In genomic region chr4:46064961-46065360, GRCm38 (mm10) we compare ENCODE assay signal across 14 mouse cellular contexts. TPM values are rescaled to one million over a fixed set of nuclear protein-coding genes. Genes with fewer than 3 reads are reported as not detected.
DNase-seq lines count a peak whose midpoint lies in the region; ATAC-seq and TF ChIP-seq lines count a peak whose summit lies in the region.
"Had no signal": no experiment of that assay in that cellular context is flagged by ENCODE, and none has a peak within 500 bp of the region (broad histone marks: within the 10 kb centered on the region; RNA-seq: fewer than 3 reads in every experiment).

No protein-coding gene starts in this region.

- H3K4me2 ChIP-seq in embryonic facial prominence, embryonic 14.5 days (ENCODE audit: low read depth, low read length) = no peak overlapping the region
- peak overlapping the region; percentile 16; the same call in 1 of the 2 replicates for H3K4me2 ChIP-seq in heart, embryonic 13.5 days
- no peak overlapping the region for H3K4me2 ChIP-seq in lung, embryonic 15.5 days
- H3K4me2 ChIP-seq: forebrain, embryonic 13.5 days; liver, embryonic 11.5 days had no signal

- DNase-seq in gastrocnemius, adult 2 months = peak; percentile 78
- no peak for DNase-seq in gastrocnemius, postnatal 10 days
- no peak for DNase-seq in embryonic facial prominence, embryonic 14.5 days (ENCODE audit: low spot score)
- DNase-seq in frontal cortex, postnatal 14 days (ENCODE audit: low spot score in 2 of 2) = no peak
- DNase-seq in left cerebral cortex, postnatal 4 days = no peak
- DNase-seq: cerebellum, adult 9-10 months had no signal

- peak overlapping the region; percentile 91 for H3K27ac ChIP-seq in gastrocnemius, adult 2 months
- H3K27ac ChIP-seq in embryonic facial prominence, embryonic 14.5 days (replicated peaks; ENCODE audit: low read depth, low read length) = no peak overlapping the region
- peak overlapping the region; percentile 88 for H3K27ac ChIP-seq in heart, embryonic 13.5 days (replicated peaks)
- H3K27ac ChIP-seq in lung, embryonic 15.5 days = peak overlapping the region; percentile 80
- H3K27ac ChIP-seq: forebrain, embryonic 13.5 days had no signal

- peaks cover 10% of the 10 kb centered on the region for H3K4me1 ChIP-seq in embryonic facial prominence, embryonic 14.5 days (ENCODE audit: control insufficient read depth, insufficient read depth, low read length)
- peaks cover 79% of the 10 kb centered on the region for H3K4me1 ChIP-seq in heart, embryonic 13.5 days
- peaks cover 12% of the 10 kb centered on the region for H3K4me1 ChIP-seq in lung, embryonic 15.5 days

- H3K9ac ChIP-seq in embryonic facial prominence, embryonic 14.5 days (ENCODE audit: low read depth, low read length) = no peak overlapping the region
- H3K9ac ChIP-seq in heart, embryonic 13.5 days = peak overlapping the region; percentile 60; the same call in 1 of the 2 replicates
- H3K9ac ChIP-seq in lung, embryonic 15.5 days = no peak overlapping the region
- H3K9ac ChIP-seq: forebrain, embryonic 13.5 days had no signal

- TF ChIP-seq CTCF in gastrocnemius, adult 2 months (IDR thresholded peaks at IDR 0.05) = no peak

- no peaks in the 10 kb centered on the region for H3K9me3 ChIP-seq in embryonic facial prominence, embryonic 14.5 days (ENCODE audit: control insufficient read depth, low read length)
- no peaks in the 10 kb centered on the region for H3K9me3 ChIP-seq in heart, embryonic 13.5 days
- no peaks in the 10 kb centered on the region for H3K9me3 ChIP-seq in lung, embryonic 15.5 days
- H3K9me3 ChIP-seq: forebrain, embryonic 13.5 days; G1E; megakaryocyte, embryonic 14.5 days had no signal

- peak overlapping the region; percentile 29 for H3K4me3 ChIP-seq in gastrocnemius, adult 2 months
- no peak overlapping the region for H3K4me3 ChIP-seq in embryonic facial prominence, embryonic 14.5 days (ENCODE audit: low read depth, low read length)
- no peak overlapping the region for H3K4me3 ChIP-seq in heart, embryonic 13.5 days
- H3K4me3 ChIP-seq in lung, embryonic 15.5 days = no peak overlapping the region
- H3K4me3 ChIP-seq: forebrain, embryonic 13.5 days; megakaryocyte, embryonic 14.5 days had no signal

- H3K27me3 ChIP-seq in embryonic facial prominence, embryonic 14.5 days (replicated peaks; ENCODE audit: control insufficient read depth, insufficient read depth, low read length) = no peaks in the 10 kb centered on the region
- H3K27me3 ChIP-seq in heart, embryonic 13.5 days (replicated peaks) = peaks cover 4% of the 10 kb centered on the region; the same call in 1 of the 2 replicates
- H3K27me3 ChIP-seq in lung, embryonic 15.5 days = no peaks in the 10 kb centered on the region
- H3K27me3 ChIP-seq: forebrain, embryonic 13.5 days had no signal

- 67% methylated on average over 3 of the region's 3 CpGs for WGBS in embryonic facial prominence, embryonic 14.5 days
- 55% methylated on average over 3 of the region's 3 CpGs for WGBS in heart, embryonic 13.5 days
- WGBS in lung, embryonic 15.5 days = 66% methylated on average over 3 of the region's 3 CpGs

- intact Hi-C loops in gastrocnemius, adult 2 months (cut with DNase I) = loop anchor here (2.0 kb wide), 2 partner anchors 20 to 24 kb away; no protein-coding TSS in a partner anchor
- intact Hi-C loops in left cerebral cortex, postnatal 4 days (cut with DNase I) = no loop called here

- no peaks in the 10 kb centered on the region for H3K36me3 ChIP-seq in embryonic facial prominence, embryonic 14.5 days (ENCODE audit: control insufficient read depth, insufficient read depth, low read length)
- peaks cover 62% of the 10 kb centered on the region for H3K36me3 ChIP-seq in heart, embryonic 13.5 days
- H3K36me3 ChIP-seq in lung, embryonic 15.5 days = no peaks in the 10 kb centered on the region
- H3K36me3 ChIP-seq: G1E had no signal

- peak; percentile 64 for ATAC-seq in embryonic facial prominence, embryonic 14.5 days (ENCODE audit: low read depth)
- 0 out of 2 replicates have a peak, but pooled peaks have one; percentile 11 for ATAC-seq in heart, embryonic 13.5 days (ENCODE audit: extremely low read depth, insufficient number of reproducible peaks, low FRiP score, low TSS enrichment)
- peak; percentile 65; the same call in 1 of the 2 replicates for ATAC-seq in lung, embryonic 15.5 days (ENCODE audit: borderline replicate concordance, extremely low read depth, low FRiP score, low TSS enrichment)
- no peak for ATAC-seq in erythroblast, adult 5-6 weeks (replicated peaks; ENCODE audit: low FRiP score, poor library complexity, severe bottlenecking)
- ATAC-seq: forebrain, embryonic 13.5 days had no signal

RNA-seq across cellular contexts. Expression of gene Tmod1, which starts 26.2 kb away (rescaled TPM):
- total RNA-seq in gastrocnemius, adult 2 months (2021) = 100 to 1,000 TPM; 173 to 208 TPM
- total RNA-seq in gastrocnemius, postnatal 10 days (2021) = 100 to 1,000 TPM; 251 to 256 TPM
- polyA plus RNA-seq in embryonic facial prominence, embryonic 14.5 days (2014; fragmentation: Nextera tagmentation; extraction: Ambion mirVana) = 26.3 and 38.8 TPM in 2 replicates
- 171 and 182 TPM in 2 replicates for polyA plus RNA-seq in heart, embryonic 13.5 days (2015; fragmentation: Nextera tagmentation; extraction: Ambion mirVana)
- 7.2 and 10.0 TPM in 2 replicates for polyA plus RNA-seq in lung, embryonic 15.5 days (2015; fragmentation: Nextera tagmentation; extraction: Ambion mirVana)
- total RNA-seq in left cerebral cortex, postnatal 4 days (2021) = 1 to 10 TPM; 2.4 to 3.4 TPM
- 129 and 139 TPM in 2 replicates for total RNA-seq in erythroblast, adult 5-6 weeks (2015; ENCODE audit: low replicate concordance)
- total RNA-seq in erythroblast, adult 5-6 weeks (2017; ENCODE audit: low replicate concordance) = 146 and 185 TPM in 2 replicates
- total RNA-seq: granulocyte monocyte progenitor cell, adult 5-6 weeks had no signal

Comparison
In these comparisons a context has a peak if more than half of its experiments do, and no peak if none do; other contexts are left out.
1. RNA of gene Tmod1, which starts 26.2 kb away (total RNA-seq): 251 to 256 TPM in gastrocnemius, postnatal 10 days, 173 to 208 TPM in gastrocnemius, adult 2 months and 129 to 185 TPM in erythroblast, adult 5-6 weeks; 2.4 to 3.4 TPM in left cerebral cortex, postnatal 4 days; every median in the first group is over 10 times any median in the second.